7 mouse cellular contexts compared by ENCODE assay signal in genomic region chr16:38087231-38087630, GRCm38 (mm10). TPM values are rescaled to one million over a fixed set of nuclear protein-coding genes. Genes with fewer than 3 reads are reported as not detected.
DNase-seq lines count a peak whose midpoint lies in the region; ATAC-seq lines count a peak whose summit lies in the region.

No protein-coding gene starts in this region.

- peaks cover 10% of the 10 kb centered on the region for H3K4me1 ChIP-seq in megakaryocyte, embryonic 14.5 days
- peaks cover 8% of the 10 kb centered on the region for H3K4me1 ChIP-seq in forebrain, embryonic 14.5 days (ENCODE audit: control insufficient read depth, insufficient read depth, low read length)
- peaks cover 20% of the 10 kb centered on the region for H3K4me1 ChIP-seq in liver, embryonic 15.5 days (replicated peaks)

- 0 out of 2 replicates have a peak, but pooled peaks cover 2% of the 10 kb centered on the region for H3K9me3 ChIP-seq in megakaryocyte, embryonic 14.5 days
- H3K9me3 ChIP-seq in forebrain, embryonic 14.5 days (replicated peaks; ENCODE audit: control insufficient read depth, low read length) = no peaks in the 10 kb centered on the region
- H3K9me3 ChIP-seq in liver, embryonic 15.5 days (replicated peaks) = no peaks in the 10 kb centered on the region

- ATAC-seq in megakaryocyte, adult 5-6 weeks (ENCODE audit: poor library complexity, severe bottlenecking) = no peak
- ATAC-seq in forebrain, embryonic 14.5 days = no peak
- no peak for ATAC-seq in liver, embryonic 15.5 days (ENCODE audit: insufficient read depth)

- H3K4me3 ChIP-seq in megakaryocyte, embryonic 14.5 days (replicated peaks) = peak overlapping the region; percentile 97
- H3K4me3 ChIP-seq in forebrain, embryonic 14.5 days (ENCODE audit: low read depth, low read length) = peak overlapping the region; percentile 98
- peak overlapping the region; percentile 85; the same call in 1 of the 2 replicates for H3K4me3 ChIP-seq in liver, embryonic 15.5 days (replicated peaks)

- DNase-seq in forebrain, embryonic 14.5 days (ENCODE audit: low spot score) = peak; percentile 46
- DNase-seq in right cerebral cortex, adult 2 months (ENCODE audit: low spot score in 2 of 2) = no peak
- no peak for DNase-seq in layer of hippocampus, adult 9-11 months
- DNase-seq in right cerebral cortex, postnatal 14 days = no peak

- no peaks in the 10 kb centered on the region for H3K27me3 ChIP-seq in megakaryocyte, embryonic 14.5 days (replicated peaks)
- H3K27me3 ChIP-seq in forebrain, embryonic 14.5 days (replicated peaks; ENCODE audit: control insufficient read depth, insufficient read depth, low read length) = no peaks in the 10 kb centered on the region
- no peaks in the 10 kb centered on the region for H3K27me3 ChIP-seq in liver, embryonic 15.5 days

- no peaks in the 10 kb centered on the region for H3K36me3 ChIP-seq in megakaryocyte, embryonic 14.5 days (replicated peaks; ENCODE audit: low read length)
- no peaks in the 10 kb centered on the region for H3K36me3 ChIP-seq in forebrain, embryonic 14.5 days (ENCODE audit: control insufficient read depth, insufficient read depth, low read length)
- H3K36me3 ChIP-seq in liver, embryonic 15.5 days (replicated peaks) = no peaks in the 10 kb centered on the region

- peak overlapping the region; percentile 100 for H3K27ac ChIP-seq in forebrain, embryonic 14.5 days (ENCODE audit: low read depth, low read length)
- H3K27ac ChIP-seq in liver, embryonic 15.5 days (replicated peaks) = no peak overlapping the region

- 12% methylated on average over 10 of the region's 10 CpGs for WGBS in forebrain, embryonic 14.5 days
- WGBS in liver, embryonic 15.5 days (ENCODE audit: insufficient replicate concordance) = 67% methylated on average over 10 of the region's 10 CpGs

- H3K4me2 ChIP-seq in forebrain, embryonic 14.5 days (ENCODE audit: low read length) = peak overlapping the region; percentile 72
- H3K4me2 ChIP-seq in liver, embryonic 15.5 days = peak overlapping the region; percentile 93

- peak overlapping the region; percentile 97 for H3K9ac ChIP-seq in forebrain, embryonic 14.5 days (ENCODE audit: low read length)
- H3K9ac ChIP-seq in liver, embryonic 15.5 days = no peak overlapping the region

RNA-seq across cellular contexts. Expression of gene Gsk3b, which starts 1.6 kb away (rescaled TPM):
- 5.8 and 14.0 TPM in 2 replicates for polyA plus RNA-seq in megakaryocyte, embryonic 14.5 days (2012; ENCODE audit: insufficient read depth, low replicate concordance)
- total RNA-seq in megakaryocyte, adult 5-6 weeks (2015) = 64.2 and 73.2 TPM in 2 replicates
- total RNA-seq in megakaryocyte, adult 5-6 weeks (2017) = 34.2 and 34.5 TPM in 2 replicates
- 130 and 156 TPM in 2 replicates for polyA plus RNA-seq in forebrain, embryonic 14.5 days (2014; fragmentation: Nextera tagmentation; extraction: Ambion mirVana)
- polyA plus RNA-seq in liver, embryonic 15.5 days (2015; fragmentation: Nextera tagmentation; extraction: Ambion mirVana) = 10.7 and 11.3 TPM in 2 replicates
